Mouse (Mus musculus) E14TG2a.4 (cell line): Measurements from ENCODE around the gene Atp2c2.

ENCODE experiments used
- H3K27me3 ChIP-seq: 2 replicates; pipeline ENCODE4 v1.6.1; 2014; ENCODE audit warnings: low read length, control low read depth; ENCODE audit not compliant: insufficient read depth
- H3K36me3 ChIP-seq: 2 replicates; pipeline ENCODE4 v1.6.1; 2014; ENCODE audit warnings: low read length, control low read depth; ENCODE audit not compliant: insufficient read depth
- H3K4me1 ChIP-seq: replicated peaks from 2 replicates; pipeline ENCODE4 v1.6.1; 2014; ENCODE audit warnings: low read depth, low read length, control low read depth
- H3K4me3 ChIP-seq: replicated peaks from 2 replicates; pipeline ENCODE4 v1.5.1; 2014; ENCODE audit warnings: mild to moderate bottlenecking, low read length
- H3K9me3 ChIP-seq: 2 replicates; pipeline ENCODE4 v1.6.1; 2014; ENCODE audit warnings: low read length, control low read depth
- CTCF ChIP-seq: conservative IDR thresholded peaks from 2 replicates; pipeline ENCODE4 v1.5.1; 2014; ENCODE audit warnings: low read length
- NANOG ChIP-seq: IDR thresholded peaks from 2 replicates; pipeline ENCODE4 v1.6.1; 2014; ENCODE audit warnings: borderline replicate concordance, low read length, mixed read lengths
- POU5F1 ChIP-seq: IDR thresholded peaks from 2 replicates; pipeline ENCODE4 v1.6.1; 2014; ENCODE audit warnings: low read length, borderline replicate concordance

The Atp2c2 gene

DNA sequence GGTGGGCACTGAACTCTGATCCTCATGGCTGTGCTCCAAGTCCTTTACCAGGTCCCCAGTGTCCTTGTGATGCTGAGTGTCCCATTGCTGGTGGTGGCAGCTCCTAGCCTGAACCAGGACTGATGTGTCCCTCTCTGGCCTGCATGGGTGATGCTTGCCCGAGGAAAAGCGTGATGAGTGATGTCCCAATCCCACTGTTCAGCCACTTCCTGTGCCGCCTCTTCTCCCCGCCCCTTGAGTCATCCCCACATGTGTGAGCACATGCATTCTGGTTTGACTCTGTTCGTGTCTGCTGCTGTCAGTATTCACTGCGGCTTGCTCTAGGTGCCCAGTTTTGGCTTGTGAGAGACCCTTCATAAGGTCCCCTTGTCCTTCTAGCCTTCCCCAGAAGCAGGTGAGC, 12.4 kb downstream of the Atp2c2 start:
- peaks cover 33% of the 10 kb centered on the region; the same call in 1 of the 2 replicates for H3K27me3 ChIP-seq
- peaks cover 23% of the 10 kb centered on the region for H3K4me1 ChIP-seq
- no peaks in the 10 kb centered on the region for H3K36me3 ChIP-seq
- H3K9me3 ChIP-seq = no peaks in the 10 kb centered on the region
- TF ChIP-seq POU5F1 (no peak), NANOG (no peak)
- H3K4me3 ChIP-seq = no peak overlapping the region

DNA sequence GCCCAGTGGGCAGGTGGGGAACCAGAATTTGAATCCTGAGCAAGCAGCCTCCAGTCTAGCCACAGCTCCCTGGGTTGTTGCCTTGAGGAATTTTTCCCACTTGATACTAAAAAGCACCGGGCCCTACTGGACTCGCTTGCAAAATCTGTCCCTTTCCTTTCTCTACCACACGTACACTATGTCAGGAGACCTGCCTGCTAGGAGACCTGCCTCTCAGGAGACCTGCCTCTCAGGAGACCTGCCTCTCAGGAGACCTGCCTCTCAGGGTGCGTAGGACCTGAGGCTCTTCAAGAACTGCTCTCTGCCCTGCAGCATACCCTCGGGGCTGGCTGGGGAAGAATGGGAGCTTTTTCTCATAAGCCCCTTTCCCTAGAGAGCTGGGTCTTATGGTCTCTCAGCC, 13.6 kb downstream of the Atp2c2 start:
- Histone ChIP-seq H3K4me3 (no peak overlapping the region), H3K9me3 (no peaks in the 10 kb centered on the region), H3K36me3 (no peaks in the 10 kb centered on the region), H3K4me1 (peaks cover 25% of the 10 kb centered on the region), H3K27me3 (peaks cover 24% of the 10 kb centered on the region; the same call in 1 of the 2 replicates)
- TF ChIP-seq CTCF = no peak
- no peak for TF ChIP-seq NANOG
- TF ChIP-seq POU5F1 = no peak

DNA sequence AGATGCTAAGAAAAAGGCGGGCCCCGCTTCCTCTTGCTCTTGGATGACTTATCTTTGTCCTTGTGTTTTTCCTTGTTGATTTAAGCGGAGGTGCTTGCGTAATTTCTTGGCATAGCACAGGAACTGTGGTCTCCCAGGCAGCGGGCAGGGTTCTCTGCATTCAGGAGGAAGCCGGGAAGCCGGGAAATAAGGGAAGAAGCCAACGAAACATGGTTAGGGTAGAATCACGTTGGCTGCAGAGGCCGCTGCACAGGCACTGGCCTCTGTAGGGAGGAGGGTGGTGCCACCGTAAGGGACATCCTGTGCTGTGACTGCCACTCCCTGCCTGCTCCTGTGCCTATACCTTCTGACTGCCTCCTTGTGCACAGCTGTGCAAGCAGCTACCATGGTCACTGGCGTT, 15.4 kb downstream of the Atp2c2 start:
- TF ChIP-seq POU5F1 (no peak), NANOG (no peak)
- H3K4me3 ChIP-seq = no peak overlapping the region

DNA sequence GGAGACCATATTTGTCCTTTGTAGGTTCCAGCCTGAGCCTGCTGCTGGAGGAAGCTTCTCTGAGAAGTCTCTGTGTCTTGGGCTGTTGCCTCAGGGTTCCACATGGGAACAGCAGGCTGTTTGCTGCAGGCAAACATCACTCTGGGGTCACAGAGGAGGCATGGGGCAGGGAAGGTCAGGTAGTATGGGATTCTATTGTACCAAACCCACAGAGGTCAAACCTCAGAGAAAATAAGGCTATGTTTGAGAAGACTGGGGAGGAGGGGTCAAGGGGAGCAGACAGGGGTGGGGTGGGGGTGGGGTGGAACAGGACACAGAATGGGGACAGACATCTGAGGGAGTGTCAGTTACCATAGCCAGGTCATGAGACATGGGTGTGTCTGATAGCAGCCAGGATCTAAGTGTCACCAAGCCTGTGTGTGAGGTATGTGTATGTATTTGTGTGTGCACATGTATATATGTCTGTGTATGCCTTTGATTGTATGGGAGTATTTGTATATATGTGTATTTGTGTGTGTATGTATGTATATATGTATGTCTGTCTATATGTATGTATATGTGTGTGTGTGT, 17.0 kb downstream of the Atp2c2 start:
- Histone ChIP-seq H3K27me3 (peaks cover 15% of the 10 kb centered on the region; the same call in 1 of the 2 replicates), H3K9me3 (no peaks in the 10 kb centered on the region), H3K4me1 (peaks cover 23% of the 10 kb centered on the region), H3K4me3 (no peak overlapping the region), H3K36me3 (no peaks in the 10 kb centered on the region)
- no peak for TF ChIP-seq CTCF
- no peak for TF ChIP-seq POU5F1
- TF ChIP-seq NANOG = no peak

More for the DNA sequence above, 15.4 kb downstream of the Atp2c2 start:
- H3K27me3 ChIP-seq = peaks cover 22% of the 10 kb centered on the region; the same call in 1 of the 2 replicates
- H3K9me3 ChIP-seq = no peaks in the 10 kb centered on the region
- no peaks in the 10 kb centered on the region for H3K36me3 ChIP-seq
- peaks cover 23% of the 10 kb centered on the region for H3K4me1 ChIP-seq

DNA sequence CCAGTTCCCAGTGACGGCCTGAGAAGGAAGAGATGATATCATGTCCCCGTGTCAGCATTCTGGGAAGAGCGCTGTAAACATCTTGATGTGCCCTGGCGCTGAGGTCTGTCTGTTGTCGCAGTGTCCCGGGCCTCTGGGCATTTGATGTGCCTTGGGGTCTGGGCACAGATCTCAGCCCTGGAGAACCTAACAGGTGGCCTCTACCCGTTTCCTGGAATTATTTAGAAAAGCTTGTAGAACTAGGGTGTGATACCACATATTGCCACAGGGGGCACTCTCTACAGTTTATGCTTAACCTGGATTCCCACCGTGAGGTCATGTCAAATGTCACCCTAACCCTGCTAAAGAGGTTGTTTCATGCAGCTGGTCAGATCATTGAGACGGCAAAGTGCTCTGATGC, 18.0 kb downstream of the Atp2c2 start:
- H3K36me3 ChIP-seq = no peaks in the 10 kb centered on the region
- H3K4me1 ChIP-seq = peaks cover 23% of the 10 kb centered on the region
- no peak for TF ChIP-seq NANOG
- TF ChIP-seq POU5F1 = no peak
- peak; percentile 80 for TF ChIP-seq CTCF
- H3K4me3 ChIP-seq = no peak overlapping the region
- peaks cover 14% of the 10 kb centered on the region for H3K27me3 ChIP-seq
- H3K9me3 ChIP-seq = no peaks in the 10 kb centered on the region

DNA sequence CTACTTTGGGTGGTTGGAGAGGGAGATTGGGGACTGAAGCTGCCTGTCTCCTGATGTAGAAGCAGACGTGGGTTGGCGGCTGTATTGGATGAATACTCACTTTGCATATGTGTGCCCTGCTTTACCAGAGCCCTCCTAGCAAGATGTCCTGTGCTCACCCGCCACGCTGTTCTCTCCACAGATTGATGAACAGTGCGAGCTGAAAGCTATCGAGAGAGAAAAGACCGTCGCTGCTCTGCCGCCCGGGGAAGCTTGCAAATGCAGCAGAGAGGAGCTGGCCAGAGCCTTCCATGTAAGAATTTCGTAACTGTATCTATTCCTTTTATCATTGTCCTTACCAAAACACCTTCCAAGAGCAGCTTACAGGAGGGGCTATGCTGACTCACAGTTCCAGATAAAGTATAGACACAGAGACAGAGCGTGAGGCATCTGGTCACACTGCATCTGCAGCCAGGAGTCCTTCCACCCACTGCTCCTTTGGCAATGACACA, 19.2 kb downstream of the Atp2c2 start:
- Histone ChIP-seq H3K4me3 (no peak overlapping the region), H3K27me3 (peaks cover 27% of the 10 kb centered on the region), H3K36me3 (no peaks in the 10 kb centered on the region), H3K4me1 (peaks cover 23% of the 10 kb centered on the region), H3K9me3 (no peaks in the 10 kb centered on the region)
- TF ChIP-seq NANOG = no peak
- TF ChIP-seq POU5F1 = no peak
- TF ChIP-seq CTCF = no peak

DNA sequence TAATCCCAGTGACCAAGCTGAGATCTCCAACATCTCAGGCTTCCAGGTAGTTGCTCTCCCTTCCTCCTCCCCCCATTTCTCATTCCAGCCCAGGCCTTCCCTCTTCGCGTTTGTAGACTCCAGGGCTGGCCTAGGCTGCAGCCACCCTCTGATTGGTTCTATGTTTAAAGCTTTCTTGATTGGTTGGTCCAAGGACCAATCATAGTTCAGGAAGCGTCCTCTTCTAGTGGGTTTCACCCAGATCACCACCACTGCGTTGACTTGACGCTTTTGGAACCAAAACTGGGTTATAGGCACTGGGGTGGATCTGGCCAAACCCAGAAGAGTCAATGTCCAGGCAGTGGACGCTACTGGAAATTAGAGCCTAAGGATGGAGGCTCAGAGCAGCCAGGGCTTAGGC, 22.5 kb downstream of the Atp2c2 start:
- TF ChIP-seq CTCF (no peak), POU5F1 (no peak), NANOG (no peak)
- Histone ChIP-seq H3K4me3 (no peak overlapping the region), H3K9me3 (no peaks in the 10 kb centered on the region), H3K4me1 (peaks cover 7% of the 10 kb centered on the region), H3K36me3 (no peaks in the 10 kb centered on the region), H3K27me3 (peaks cover 24% of the 10 kb centered on the region)

DNA sequence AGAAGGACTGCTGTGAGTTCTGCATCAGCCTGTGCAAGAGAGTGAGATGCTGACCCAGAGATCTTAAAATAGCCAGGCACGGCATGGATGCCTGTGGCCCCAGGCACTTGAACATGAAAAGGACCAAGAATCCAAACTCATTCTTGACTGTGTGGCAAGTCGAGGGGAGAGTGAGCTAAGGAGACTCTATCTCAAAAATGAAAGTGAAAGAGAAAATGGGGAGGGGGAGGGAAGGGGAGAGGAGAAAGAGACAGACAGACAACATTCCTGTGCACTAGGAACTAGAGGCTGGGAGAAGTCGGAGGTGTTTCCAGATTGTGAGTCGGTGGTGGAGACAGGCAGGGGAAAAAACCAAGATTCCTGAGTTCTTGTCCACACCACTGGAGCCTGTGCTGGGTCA, 23.9 kb downstream of the Atp2c2 start:
- Histone ChIP-seq H3K4me3 (no peak overlapping the region), H3K27me3 (peaks cover 26% of the 10 kb centered on the region), H3K9me3 (peaks cover 5% of the 10 kb centered on the region; the same call in 1 of the 2 replicates), H3K36me3 (no peaks in the 10 kb centered on the region), H3K4me1 (peaks cover 4% of the 10 kb centered on the region)
- TF ChIP-seq NANOG (no peak), CTCF (no peak), POU5F1 (no peak)

DNA sequence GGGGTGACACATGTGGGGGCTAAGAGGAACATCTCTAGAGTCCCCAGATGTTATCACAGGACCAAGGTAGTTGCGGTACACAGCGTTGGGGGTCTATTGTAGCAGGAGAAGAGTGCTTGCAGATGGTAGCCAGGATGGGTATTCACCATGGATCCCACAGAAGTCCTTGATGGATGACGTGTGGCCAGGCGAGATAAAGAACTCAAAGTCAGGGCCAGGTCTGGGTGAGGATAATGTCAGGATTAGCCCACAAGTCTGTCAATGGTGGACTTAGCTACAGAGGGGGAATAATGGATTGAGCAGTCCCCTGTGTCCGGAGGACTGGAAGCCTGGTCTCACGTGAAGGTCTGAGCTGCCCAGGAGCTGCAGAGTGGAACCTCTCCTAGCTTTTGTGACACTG, 24.8 kb downstream of the Atp2c2 start:
- TF ChIP-seq POU5F1 (no peak), NANOG (no peak), CTCF (no peak)
- Histone ChIP-seq H3K4me1 (no peaks in the 10 kb centered on the region), H3K27me3 (peaks cover 28% of the 10 kb centered on the region), H3K36me3 (no peaks in the 10 kb centered on the region), H3K4me3 (no peak overlapping the region), H3K9me3 (peaks cover 13% of the 10 kb centered on the region)
